Mouse (Mus musculus) megakaryocyte, embryonic 14.5 days (primary cell): Measurements from ENCODE around the gene Trim31.

Source experiments
- FLI1 ChIP-seq: IDR thresholded peaks from 2 replicates; pipeline ENCODE4 v1.6.1; 2012; ENCODE audit warnings: low read length, inconsistent platforms, mixed read lengths
- GATA1 ChIP-seq: IDR thresholded peaks from 3 replicates; pipeline ENCODE4 v1.6.1; 2012; ENCODE audit warnings: mixed read lengths, low read length, inconsistent platforms, borderline replicate concordance

- TF ChIP-seq GATA1, result no peak
- TF ChIP-seq FLI1, result no peak
These were observed 39.7 kb upstream of the Trim31 start for GRCm38 (mm10) chr17:36858181-36858580.
